Mouse (Mus musculus) cerebellum, adult 2 months (tissue): ENCODE measurements at regions not wholly inside any gene's neighbourhood (a gene's known extent, or its start where the extent isn't known, plus 50 kb on each side); places are given as distances from the start of the nearest gene placed in this dataset.

Experiments
- CTCF ChIP-seq: fragments of 200-500 bp; IDR thresholded peaks from 2 replicates; pipeline ENCODE4 v1.5.1; 2011; ENCODE audit warnings: low read depth, mild to moderate bottlenecking, control low read depth, low read length, moderate library complexity, borderline replicate concordance; ENCODE audit not compliant: insufficient read depth
- POLR2A ChIP-seq: fragments of 200-500 bp; IDR thresholded peaks from 2 replicates; pipeline ENCODE4 v1.6.1; 2011; ENCODE audit warnings: low read length, control low read depth, borderline replicate concordance; ENCODE audit not compliant: insufficient read depth

GRCm38 (mm10) chr12:117412257-117412656, 104.0 kb upstream of the Rapgef5 start:
- TF ChIP-seq CTCF (no peak), POLR2A (no peak)
